Mouse (Mus musculus): ENCODE measurements at regions not wholly inside any gene's neighbourhood (a gene's known extent, or its start where the extent isn't known, plus 50 kb on each side); places are given as distances from the start of the nearest gene placed in this dataset.

GRCm38 (mm10) chr4:101331231-101331630 lies 66.1 kb upstream of the Jak1 start:
- Histone ChIP-seq H3K4me1 (ENCODE audit: control insufficient read depth, insufficient read depth, low read length) (peaks cover 8% of the 10 kb centered on the region), H3K4me3 (ENCODE audit: control insufficient read depth, low read depth, low read length) (no peak overlapping the region), H3K27me3 (ENCODE audit: control insufficient read depth, insufficient read depth, low read length) (no peaks in the 10 kb centered on the region), H3K36me3 (ENCODE audit: control insufficient read depth, insufficient read depth, low read length) (no peaks in the 10 kb centered on the region), H3K27ac (ENCODE audit: control insufficient read depth, insufficient read depth, low read depth, low read length) (no peak overlapping the region)
- TF ChIP-seq POLR2A (IDR thresholded peaks at IDR 0.05; ENCODE audit: control insufficient read depth, low read depth, low read length) (no peak), CTCF (IDR thresholded peaks at IDR 0.05; ENCODE audit: control insufficient read depth, insufficient read depth, insufficient replicate concordance, low read depth, low read length) (no peak)

- H3K4me1 ChIP-seq (ENCODE audit: control insufficient read depth, insufficient read depth, low read length), result peaks cover 8% of the 10 kb centered on the region
- H3K27me3 ChIP-seq (ENCODE audit: control insufficient read depth, insufficient read depth, low read length), result no peaks in the 10 kb centered on the region
- H3K27ac ChIP-seq (ENCODE audit: control insufficient read depth, insufficient read depth, low read depth, low read length), result no peak overlapping the region
- H3K4me3 ChIP-seq (ENCODE audit: control insufficient read depth, low read depth, low read length), result no peak overlapping the region
- TF ChIP-seq POLR2A (IDR thresholded peaks at IDR 0.05; ENCODE audit: control insufficient read depth, low read depth, low read length), result no peak
- no peaks in the 10 kb centered on the region for H3K36me3 ChIP-seq (ENCODE audit: control insufficient read depth, insufficient read depth, low read length)
Observed at GRCm38 (mm10) chr4:101329060-101329459, 64.0 kb upstream of the Jak1 start.

- peaks cover 8% of the 10 kb centered on the region for H3K4me1 ChIP-seq (ENCODE audit: control insufficient read depth, insufficient read depth, low read length)
- no peak for TF ChIP-seq POLR2A (IDR thresholded peaks at IDR 0.05; ENCODE audit: control insufficient read depth, low read depth, low read length)
- TF ChIP-seq CTCF (IDR thresholded peaks at IDR 0.05; ENCODE audit: control insufficient read depth, insufficient read depth, insufficient replicate concordance, low read depth, low read length), result no peak; the same call in 1 of the 2 replicates
- H3K27ac ChIP-seq (ENCODE audit: control insufficient read depth, insufficient read depth, low read depth, low read length), result no peak overlapping the region
- no peaks in the 10 kb centered on the region for H3K27me3 ChIP-seq (ENCODE audit: control insufficient read depth, insufficient read depth, low read length)
- H3K4me3 ChIP-seq (ENCODE audit: control insufficient read depth, low read depth, low read length), result no peak overlapping the region
- no peaks in the 10 kb centered on the region for H3K36me3 ChIP-seq (ENCODE audit: control insufficient read depth, insufficient read depth, low read length)
Observed at GRCm38 (mm10) chr4:101326067-101326466, 61.0 kb upstream of the Jak1 start.

GRCm38 (mm10) chr4:101321731-101322130 lies 56.6 kb upstream of the Jak1 start:
- no peak for TF ChIP-seq POLR2A (IDR thresholded peaks at IDR 0.05; ENCODE audit: control insufficient read depth, low read depth, low read length)
- no peak for TF ChIP-seq CTCF (IDR thresholded peaks at IDR 0.05; ENCODE audit: control insufficient read depth, insufficient read depth, insufficient replicate concordance, low read depth, low read length)
- Histone ChIP-seq H3K4me1 (ENCODE audit: control insufficient read depth, insufficient read depth, low read length) (no peaks in the 10 kb centered on the region), H3K4me3 (ENCODE audit: control insufficient read depth, low read depth, low read length) (no peak overlapping the region), H3K36me3 (ENCODE audit: control insufficient read depth, insufficient read depth, low read length) (no peaks in the 10 kb centered on the region), H3K27me3 (ENCODE audit: control insufficient read depth, insufficient read depth, low read length) (no peaks in the 10 kb centered on the region), H3K27ac (ENCODE audit: control insufficient read depth, insufficient read depth, low read depth, low read length) (no peak overlapping the region)

GRCm38 (mm10) chr4:101320587-101320986 lies 55.5 kb upstream of the Jak1 start:
- Histone ChIP-seq H3K4me3 (ENCODE audit: control insufficient read depth, low read depth, low read length) (no peak overlapping the region), H3K27ac (ENCODE audit: control insufficient read depth, insufficient read depth, low read depth, low read length) (no peak overlapping the region), H3K27me3 (ENCODE audit: control insufficient read depth, insufficient read depth, low read length) (no peaks in the 10 kb centered on the region), H3K36me3 (ENCODE audit: control insufficient read depth, insufficient read depth, low read length) (no peaks in the 10 kb centered on the region), H3K4me1 (ENCODE audit: control insufficient read depth, insufficient read depth, low read length) (no peaks in the 10 kb centered on the region)
- TF ChIP-seq POLR2A (IDR thresholded peaks at IDR 0.05; ENCODE audit: control insufficient read depth, low read depth, low read length), result no peak
- TF ChIP-seq CTCF (IDR thresholded peaks at IDR 0.05; ENCODE audit: control insufficient read depth, insufficient read depth, insufficient replicate concordance, low read depth, low read length), result no peak

GRCm38 (mm10) chr4:101319681-101320220 lies 54.7 kb upstream of the Jak1 start:
- TF ChIP-seq CTCF (IDR thresholded peaks at IDR 0.05; ENCODE audit: control insufficient read depth, insufficient read depth, insufficient replicate concordance, low read depth, low read length) (no peak), POLR2A (IDR thresholded peaks at IDR 0.05; ENCODE audit: control insufficient read depth, low read depth, low read length) (no peak)
- H3K4me3 ChIP-seq (ENCODE audit: control insufficient read depth, low read depth, low read length), result no peak overlapping the region

GRCm38 (mm10) chr4:101318836-101319235 lies 53.8 kb upstream of the Jak1 start:
- Histone ChIP-seq H3K4me3 (ENCODE audit: control insufficient read depth, low read depth, low read length) (no peak overlapping the region), H3K4me1 (ENCODE audit: control insufficient read depth, insufficient read depth, low read length) (no peaks in the 10 kb centered on the region), H3K27ac (ENCODE audit: control insufficient read depth, insufficient read depth, low read depth, low read length) (no peak overlapping the region), H3K36me3 (ENCODE audit: control insufficient read depth, insufficient read depth, low read length) (no peaks in the 10 kb centered on the region), H3K27me3 (ENCODE audit: control insufficient read depth, insufficient read depth, low read length) (no peaks in the 10 kb centered on the region)
- TF ChIP-seq CTCF (IDR thresholded peaks at IDR 0.05; ENCODE audit: control insufficient read depth, insufficient read depth, insufficient replicate concordance, low read depth, low read length) (no peak), POLR2A (IDR thresholded peaks at IDR 0.05; ENCODE audit: control insufficient read depth, low read depth, low read length) (no peak)

More at GRCm38 (mm10) chr4:101319681-101320220, 54.7 kb upstream of the Jak1 start:
- Histone ChIP-seq H3K36me3 (ENCODE audit: control insufficient read depth, insufficient read depth, low read length) (no peaks in the 10 kb centered on the region), H3K27ac (ENCODE audit: control insufficient read depth, insufficient read depth, low read depth, low read length) (no peak overlapping the region), H3K4me1 (ENCODE audit: control insufficient read depth, insufficient read depth, low read length) (no peaks in the 10 kb centered on the region), H3K27me3 (ENCODE audit: control insufficient read depth, insufficient read depth, low read length) (no peaks in the 10 kb centered on the region)

GRCm38 (mm10) chr4:101316061-101316460 lies 51.0 kb upstream of the Jak1 start:
- no peaks in the 10 kb centered on the region for H3K4me1 ChIP-seq (ENCODE audit: control insufficient read depth, insufficient read depth, low read length)
- H3K27ac ChIP-seq (ENCODE audit: control insufficient read depth, insufficient read depth, low read depth, low read length), result no peak overlapping the region
- no peak overlapping the region for H3K4me3 ChIP-seq (ENCODE audit: control insufficient read depth, low read depth, low read length)
- H3K27me3 ChIP-seq (ENCODE audit: control insufficient read depth, insufficient read depth, low read length), result no peaks in the 10 kb centered on the region
- no peaks in the 10 kb centered on the region for H3K36me3 ChIP-seq (ENCODE audit: control insufficient read depth, insufficient read depth, low read length)
- no peak for TF ChIP-seq POLR2A (IDR thresholded peaks at IDR 0.05; ENCODE audit: control insufficient read depth, low read depth, low read length)
- no peak for TF ChIP-seq CTCF (IDR thresholded peaks at IDR 0.05; ENCODE audit: control insufficient read depth, insufficient read depth, insufficient replicate concordance, low read depth, low read length)

All from testis, adult 2 months (tissue).